Mouse (Mus musculus) intestine, postnatal 0 days (tissue): ENCODE data around the gene Ankfn1. TPM values are rescaled to one million over a fixed set of nuclear protein-coding genes. Genes with fewer than 3 reads are reported as not detected.

ENCODE experiments used
- ATAC-seq: fragments of 200-750 bp; cut with Nextera tagmentation; 2 replicates; pipeline ENCODE4 v1.8.0; 2017; ENCODE audit warnings: mild to moderate bottlenecking, moderate TSS enrichment, moderate library complexity
- H3K27ac ChIP-seq: fragments of 300-500 bp; sonication (generic); 2 replicates; pipeline ENCODE4 v1.5.1; 2014; ENCODE audit warnings: mild to moderate bottlenecking, low read depth, low read length, moderate library complexity
- H3K27me3 ChIP-seq: fragments of 300-500 bp; sonication (generic); replicated peaks from 2 replicates; pipeline ENCODE4 v1.6.1; 2014; ENCODE audit warnings: low read length, mixed read lengths; ENCODE audit not compliant: control insufficient read depth, insufficient read depth
- H3K36me3 ChIP-seq: fragments of 300-500 bp; sonication (generic); 2 replicates; pipeline ENCODE4 v1.6.1; 2014; ENCODE audit warnings: mild to moderate bottlenecking, moderate library complexity; ENCODE audit not compliant: control insufficient read depth, insufficient read depth
- H3K4me1 ChIP-seq: fragments of 300-500 bp; sonication (generic); replicated peaks from 2 replicates; pipeline ENCODE4 v1.6.1; 2014; ENCODE audit warnings: antibody characterized with exemption, low read length, mixed read lengths; ENCODE audit not compliant: control insufficient read depth, insufficient read depth
- H3K4me2 ChIP-seq: fragments of 300-500 bp; sonication (generic); replicated peaks from 2 replicates; pipeline ENCODE4 v1.6.1; 2014; ENCODE audit warnings: low read depth, mild to moderate bottlenecking, moderate library complexity
- H3K4me3 ChIP-seq: fragments of 300-500 bp; sonication (generic); 2 replicates; pipeline ENCODE4 v1.5.1; 2014; ENCODE audit warnings: low read depth, low read length
- H3K9ac ChIP-seq: fragments of 300-500 bp; sonication (generic); 2 replicates; pipeline ENCODE4 v1.6.1; 2014; ENCODE audit warnings: mild to moderate bottlenecking, low read depth, low read length
- H3K9me3 ChIP-seq: fragments of 300-500 bp; sonication (generic); 2 replicates; pipeline ENCODE4 v1.6.1; 2016; ENCODE audit warnings: mixed run types; ENCODE audit not compliant: control insufficient read depth
- CTCF ChIP-seq: sonication (generic); IDR thresholded peaks from 2 replicates; pipeline ENCODE4 v1.5.1; 2016; ENCODE audit warnings: low read depth, mild to moderate bottlenecking, control low read depth, antibody characterized with exemption, moderate library complexity
- WGBS: fragments of 180-500 bp; shearing (Covaris S2); extraction: QIAGEN DNeasy Blood & Tissue Kit; methylation state at CpG from one replicate; pipeline ENCODE4 v1.1.7; 2014; 5-methylcytosine and 5-hydroxymethylcytosine counted together
- polyA plus RNA-seq: library from polyadenylated mRNA; unstranded; fragments of >200 nt; fragmentation: Nextera tagmentation; extraction: Ambion mirVana; gene quantifications from 2 replicates; pipeline ENCODE4 v1.2.1, GENCODE M21; 2015

The Ankfn1 gene
- polyA plus RNA-seq, 1 experiment from 2014 or later: not detected

DNA sequence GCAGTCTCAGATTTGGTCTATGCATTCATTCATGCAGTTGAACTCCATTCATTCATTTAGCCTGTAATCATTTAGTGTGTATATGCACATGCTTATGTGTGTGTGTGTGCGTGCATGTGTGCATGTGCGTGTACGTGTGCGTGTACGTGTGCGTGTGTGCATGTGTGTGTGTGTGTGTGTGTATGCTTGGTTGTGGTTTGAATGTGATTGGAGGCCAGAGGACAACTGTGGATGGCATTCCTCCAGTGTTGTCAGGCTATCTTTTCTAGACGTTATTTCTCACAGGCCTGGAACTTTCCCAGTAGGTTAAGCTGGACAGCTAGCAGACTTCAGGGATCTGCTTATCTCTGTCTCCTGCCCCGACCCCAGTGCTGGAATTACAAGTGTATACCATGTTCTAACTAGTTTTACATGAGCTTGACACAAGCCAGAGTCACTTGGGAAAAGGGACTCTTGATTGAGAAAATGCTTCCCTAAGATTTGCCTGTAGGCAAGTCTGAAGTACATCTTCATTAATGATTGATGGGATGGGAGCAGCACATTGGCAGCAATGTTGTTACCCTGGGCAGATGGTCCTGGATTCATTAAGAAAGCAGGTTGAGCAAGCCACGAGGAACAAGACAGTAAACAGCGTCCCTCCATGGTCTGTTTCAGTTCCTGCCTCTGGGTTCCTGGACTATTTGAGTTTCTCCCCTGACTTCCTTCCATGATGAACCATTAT, 43.3 kb downstream of the Ankfn1 start:
- Histone ChIP-seq H3K9ac (no peak overlapping the region), H3K9me3 (no peaks in the 10 kb centered on the region), H3K4me3 (no peak overlapping the region), H3K36me3 (no peaks in the 10 kb centered on the region), H3K27me3 (no peaks in the 10 kb centered on the region), H3K4me2 (no peak overlapping the region), H3K27ac (no peak overlapping the region), H3K4me1 (no peaks in the 10 kb centered on the region)
- WGBS: 63% methylated on average over 10 of the region's 10 CpGs
- peak; percentile 95 for ATAC-seq
- peak; percentile 56 for TF ChIP-seq CTCF

DNA sequence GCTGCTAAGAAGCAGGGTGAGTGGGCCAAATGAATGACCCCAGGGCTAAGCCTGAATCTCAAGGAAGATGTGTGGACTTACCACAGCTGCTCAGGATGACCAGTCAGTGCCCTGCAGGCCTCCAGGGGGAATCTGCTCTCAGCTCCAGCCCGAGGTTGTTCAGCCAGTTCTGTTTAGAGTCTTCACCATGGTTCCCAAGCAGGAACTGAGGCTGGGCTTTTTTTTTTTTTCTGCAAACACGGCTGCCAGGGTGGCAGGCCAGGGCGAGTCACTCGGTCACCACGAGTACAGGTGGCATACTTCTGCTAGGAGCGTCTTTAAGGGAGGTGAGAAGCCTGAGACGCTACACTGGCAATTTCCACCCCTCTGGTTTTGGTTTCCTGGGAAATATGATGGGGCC, 43.9 kb downstream of the Ankfn1 start:
- H3K27ac ChIP-seq: no peak overlapping the region
- no peaks in the 10 kb centered on the region for H3K27me3 ChIP-seq
- no peak overlapping the region for H3K4me3 ChIP-seq
- no peak overlapping the region for H3K9ac ChIP-seq
- H3K9me3 ChIP-seq: no peaks in the 10 kb centered on the region
- 47% methylated on average over 7 of the region's 7 CpGs for WGBS
- no peaks in the 10 kb centered on the region for H3K36me3 ChIP-seq
- TF ChIP-seq CTCF: no peak
- H3K4me1 ChIP-seq: no peaks in the 10 kb centered on the region
- ATAC-seq: peak; percentile 31; the same call in 1 of the 2 replicates
- no peak overlapping the region for H3K4me2 ChIP-seq

DNA sequence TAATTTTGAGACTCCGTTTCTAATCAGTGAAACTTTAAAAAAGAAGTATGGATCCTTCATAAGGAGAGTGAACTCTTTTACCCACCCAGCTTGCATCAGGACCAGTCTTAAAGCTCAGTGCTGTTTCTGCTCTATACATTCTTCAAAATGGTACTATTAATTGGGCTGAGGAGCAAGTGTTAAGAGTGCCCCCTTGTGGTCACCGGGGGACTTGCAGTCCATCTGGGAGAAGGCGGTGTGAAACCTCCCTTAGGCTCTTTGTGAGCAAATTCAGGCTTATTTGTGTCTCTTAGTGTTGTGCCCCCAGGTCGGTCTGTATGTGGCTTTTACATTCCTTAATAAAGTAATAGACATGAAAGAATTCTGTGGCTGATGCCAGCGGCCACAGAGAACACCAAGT, 56.6 kb downstream of the Ankfn1 start:
- Histone ChIP-seq H3K4me1 (no peaks in the 10 kb centered on the region), H3K9me3 (no peaks in the 10 kb centered on the region), H3K27ac (no peak overlapping the region), H3K36me3 (no peaks in the 10 kb centered on the region), H3K4me3 (no peak overlapping the region), H3K27me3 (no peaks in the 10 kb centered on the region), H3K4me2 (no peak overlapping the region), H3K9ac (no peak overlapping the region)
- WGBS: 13% methylated on average over 5 of the region's 5 CpGs
- peak; percentile 93 for TF ChIP-seq CTCF
- no peak for ATAC-seq

- 79% methylated on average over 14 of the region's 14 CpGs for WGBS
- H3K9ac ChIP-seq: no peak overlapping the region
- TF ChIP-seq CTCF: no peak
Measured at GRCm38 (mm10) chr11:89718491-89718982, 58.9 kb downstream of the Ankfn1 start.

DNA sequence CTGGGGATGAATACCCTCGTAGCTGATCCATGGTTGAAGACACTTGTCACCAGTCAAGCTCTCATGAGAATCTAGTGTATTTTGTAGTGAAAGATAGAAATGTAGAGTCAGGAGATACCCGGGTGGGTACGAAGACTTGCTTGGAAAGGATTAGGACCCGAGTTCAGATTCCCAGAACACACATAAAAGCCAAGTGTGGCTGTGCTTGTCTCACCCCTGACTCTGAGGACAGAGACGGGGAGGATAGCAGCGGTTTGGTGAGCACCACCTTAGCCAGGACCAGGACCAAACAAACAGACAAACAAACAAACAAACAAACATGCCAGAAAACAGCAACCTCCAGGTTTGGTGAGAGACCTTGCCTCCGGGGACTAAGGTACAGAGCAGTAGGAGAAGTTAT, 61.1 kb downstream of the Ankfn1 start:
- Histone ChIP-seq H3K4me1 (no peaks in the 10 kb centered on the region), H3K27ac (no peak overlapping the region), H3K9ac (no peak overlapping the region), H3K27me3 (no peaks in the 10 kb centered on the region), H3K4me3 (no peak overlapping the region), H3K36me3 (no peaks in the 10 kb centered on the region), H3K4me2 (no peak overlapping the region), H3K9me3 (no peaks in the 10 kb centered on the region)
- 89% methylated on average over 7 of the region's 7 CpGs for WGBS
- ATAC-seq: no peak
- TF ChIP-seq CTCF: no peak

More at GRCm38 (mm10) chr11:89718491-89718982, 58.9 kb downstream of the Ankfn1 start:
- Histone ChIP-seq H3K4me3 (no peak overlapping the region), H3K27ac (no peak overlapping the region), H3K4me2 (no peak overlapping the region), H3K36me3 (no peaks in the 10 kb centered on the region), H3K4me1 (no peaks in the 10 kb centered on the region), H3K9me3 (no peaks in the 10 kb centered on the region), H3K27me3 (no peaks in the 10 kb centered on the region)
- ATAC-seq: no peak

DNA sequence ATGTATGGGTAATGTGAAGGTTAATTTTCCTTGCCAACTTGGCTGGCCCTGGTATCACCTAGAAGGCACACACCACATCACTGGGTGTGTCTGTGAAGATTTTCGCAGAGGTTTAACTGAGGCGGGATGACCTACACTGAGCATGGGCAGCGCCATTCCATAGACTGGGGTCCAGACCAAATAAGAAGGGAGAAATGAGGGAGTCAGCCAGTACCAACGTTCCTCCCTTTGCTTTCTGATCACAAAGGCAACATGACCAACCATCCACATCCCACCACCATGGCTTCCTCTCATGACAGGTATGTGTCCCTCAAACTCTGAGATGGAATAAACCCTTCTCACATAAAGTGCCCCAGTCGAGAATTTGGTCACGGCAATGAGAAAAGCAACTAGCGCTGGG, 68.9 kb downstream of the Ankfn1 start:
- Histone ChIP-seq H3K9me3 (no peaks in the 10 kb centered on the region), H3K27me3 (no peaks in the 10 kb centered on the region), H3K4me1 (no peaks in the 10 kb centered on the region), H3K9ac (no peak overlapping the region), H3K27ac (no peak overlapping the region), H3K4me3 (no peak overlapping the region), H3K36me3 (no peaks in the 10 kb centered on the region), H3K4me2 (no peak overlapping the region)
- no peak for ATAC-seq
- no peak for TF ChIP-seq CTCF
- 93% methylated on average over 7 of the region's 7 CpGs for WGBS
